Mouse (Mus musculus) Patski (cell line): Measurements from ENCODE around the gene Ywhag. TPM values are rescaled to one million over a fixed set of nuclear protein-coding genes. Genes with fewer than 3 reads are reported as not detected.

ENCODE experiments used
- ATAC-seq: fragments of 100-300 bp; one replicate; pipeline ENCODE4 v1.8.0; 2021
- CTCF ChIA-PET: fragments of 350-600 bp; sonication (Branson Sonifier 250); formaldehyde crosslinking; loops from one replicate; lab custom pipeline; 2022; ENCODE audit warnings: inconsistent platforms; lab: Charles Lee
- POLR2A ChIA-PET: fragments of 350-600 bp; sonication (Branson Sonifier 250); formaldehyde crosslinking; loops from one replicate; lab custom pipeline; 2022; ENCODE audit warnings: antibody characterized with exemption, inconsistent platforms; lab: Charles Lee
- DNase-seq: peaks from one replicate; pipeline ENCODE4 v3.0.0-alpha.2; 2011; ENCODE audit warnings: low read depth, low spot score
- H3K27me3 ChIP-seq: fragments of 371-371 bp; one replicate; pipeline ENCODE4 v1.5.1; 2021
- CTCF ChIP-seq: fragments of 100-300 bp; IDR thresholded peaks from one replicate; pipeline ENCODE4 v1.5.1; 2021
- in situ Hi-C: fragments of 300-500 bp; cut with MboI; formaldehyde crosslinking; loops from 3 replicates; pipeline ENCODE4 v1.11.1; 2018; ENCODE audit warnings: low pct_unique_long_range_greater_than_20kb, mixed read lengths
- polyA plus RNA-seq: library from polyadenylated mRNA; unstranded; gene quantifications from one replicate; pipeline ENCODE4 v1.2.3, GENCODE M21; 2021

The Ywhag gene
- polyA plus RNA-seq, 1 experiment from 2014 or later = 237 TPM

GRCm38 (mm10) chr5:135965501-135965930 lies 31.1 kb upstream of the Ywhag start:
- no peak for TF ChIP-seq CTCF
- H3K27me3 ChIP-seq = no peaks in the 10 kb centered on the region
- ATAC-seq = no peak
- CTCF ChIA-PET = no interaction called here
- no peak for DNase-seq
- POLR2A ChIA-PET = interaction anchor here (2.6 kb wide), 1 partner anchor 10 kb away, joined by 10 read pairs; the partner anchor contains the start of gene Ssc4d
- in situ Hi-C loops = no loop called here

- in situ Hi-C loops = no loop called here
- ATAC-seq (no peak), DNase-seq (no peak)
- POLR2A ChIA-PET = interaction anchor here (0.6 to 2.6 kb wide), 4 partner anchors 10 to 132 kb away, joined by 3 to 10 read pairs (median 4); partner anchors contain the start of gene Ssc4d
- H3K27me3 ChIP-seq = no peaks in the 10 kb centered on the region
- no peak for TF ChIP-seq CTCF
- CTCF ChIA-PET = interaction anchor here (1.0 to 1.5 kb wide), 4 partner anchors 11 to 85 kb away, joined by 3 to 10 read pairs (median 3); no protein-coding TSS in a partner anchor
Measured at GRCm38 (mm10) chr5:135963280-135963627, 28.8 kb upstream of the Ywhag start.

- H3K27me3 ChIP-seq = no peaks in the 10 kb centered on the region
- in situ Hi-C loops = no loop called here
- ChIA-PET CTCF (interaction anchor here (1.0 to 1.5 kb wide), 5 partner anchors 10 to 85 kb away, joined by 3 to 10 read pairs (median 3); partner anchors contain the start of gene Ywhag), POLR2A (no interaction called here)
- TF ChIP-seq CTCF = no peak
- ATAC-seq (peak; percentile 83), DNase-seq (peak; percentile 99)
Measured at GRCm38 (mm10) chr5:135962492-135963279, 28.3 kb upstream of the Ywhag start.

- ATAC-seq = no peak
- no peak for DNase-seq
- ChIA-PET CTCF (interaction anchor here (1.0 to 1.5 kb wide), 4 partner anchors 17 to 84 kb away, joined by 3 to 10 read pairs (median 3); partner anchors contain the start of gene Ywhag), POLR2A (no interaction called here)
- in situ Hi-C loops = no loop called here
- no peaks in the 10 kb centered on the region for H3K27me3 ChIP-seq
- TF ChIP-seq CTCF = no peak
Measured at GRCm38 (mm10) chr5:135962125-135962491, 27.7 kb upstream of the Ywhag start.

GRCm38 (mm10) chr5:135960909-135961635 lies 26.7 kb upstream of the Ywhag start:
- DNase-seq = no peak
- in situ Hi-C loops = no loop called here
- CTCF ChIA-PET = no interaction called here
- no peak for ATAC-seq
- no peak for TF ChIP-seq CTCF
- POLR2A ChIA-PET = no interaction called here
- no peaks in the 10 kb centered on the region for H3K27me3 ChIP-seq

- ATAC-seq (no peak), DNase-seq (no peak)
- ChIA-PET CTCF (no interaction called here), POLR2A (no interaction called here)
- H3K27me3 ChIP-seq = no peaks in the 10 kb centered on the region
- TF ChIP-seq CTCF = no peak
- in situ Hi-C loops = no loop called here
Measured at GRCm38 (mm10) chr5:135959911-135960310, 25.5 kb upstream of the Ywhag start.

GRCm38 (mm10) chr5:135958367-135958766 lies 24.0 kb upstream of the Ywhag start:
- no peak for TF ChIP-seq CTCF
- CTCF ChIA-PET = interaction anchor here (1.3 kb wide), 1 partner anchor 23 kb away, joined by 6 read pairs; no protein-coding TSS in a partner anchor
- H3K27me3 ChIP-seq = no peaks in the 10 kb centered on the region
- no peak for ATAC-seq
- DNase-seq = no peak
- POLR2A ChIA-PET = interaction anchor here (1.0 to 1.4 kb wide), 4 partner anchors 24 to 59 kb away, joined by 3 to 4 read pairs (median 3); partner anchors contain the start of gene Ywhag
- in situ Hi-C loops = no loop called here

- in situ Hi-C loops = no loop called here
- CTCF ChIA-PET = interaction anchor here (1.0 to 1.3 kb wide), 2 partner anchors 22 to 59 kb away, joined by 3 to 6 read pairs; no protein-coding TSS in a partner anchor
Measured at GRCm38 (mm10) chr5:135957207-135957974, 23.0 kb upstream of the Ywhag start.

GRCm38 (mm10) chr5:135956300-135957206 lies 22.1 kb upstream of the Ywhag start:
- ATAC-seq = no peak
- H3K27me3 ChIP-seq = no peaks in the 10 kb centered on the region
- in situ Hi-C loops = no loop called here
- DNase-seq = no peak
- ChIA-PET POLR2A (no interaction called here), CTCF (interaction anchor here (1.0 kb wide), 2 partner anchors 9 to 39 kb away, joined by 3 read pairs; no protein-coding TSS in a partner anchor)
- no peak for TF ChIP-seq CTCF

More at GRCm38 (mm10) chr5:135957207-135957974, 23.0 kb upstream of the Ywhag start:
- ATAC-seq (peak; percentile 83), DNase-seq (peak; percentile 98)
- no peak for TF ChIP-seq CTCF
- POLR2A ChIA-PET = interaction anchor here (1.4 kb wide), 1 partner anchor 58 kb away, joined by 4 read pairs; no protein-coding TSS in a partner anchor
- H3K27me3 ChIP-seq = no peaks in the 10 kb centered on the region
